Mouse (Mus musculus): Measurements from ENCODE around the gene Ets2. TPM values are rescaled to one million over a fixed set of nuclear protein-coding genes. Genes with fewer than 3 reads are reported as not detected.
"Not testable (repeated sequence)": the region's sequence is repeated elsewhere in the genome, so short reads cannot be mapped to it uniquely, and the experiment has no call there.

Ets2 gene
- polyA plus RNA-seq, 1 experiment from 2014 or later: 20.9 TPM

GRCm38 (mm10) chr16:95708211-95709004, 6.5 kb downstream of the Ets2 start:
- Histone ChIP-seq H3K36me3 (ENCODE audit: control insufficient read depth, insufficient read depth) (peaks cover 10% of the 10 kb centered on the region), H3K27me3 (replicated peaks; ENCODE audit: control insufficient read depth, insufficient read depth, low read length) (0 out of 2 replicates have a peak, but pooled peaks cover 3% of the 10 kb centered on the region), H3K4me3 (replicated peaks; ENCODE audit: low read length) (no peak overlapping the region), H3K9ac (replicated peaks; ENCODE audit: low read depth, low read length) (no peak overlapping the region), H3K4me1 (replicated peaks; ENCODE audit: control insufficient read depth, insufficient read depth, low read length) (peaks cover 5% of the 10 kb centered on the region), H3K9me3 (ENCODE audit: control insufficient read depth, low read length) (no peaks in the 10 kb centered on the region), H3K4me2 (ENCODE audit: low read length) (no peak overlapping the region), H3K27ac (ENCODE audit: low read length) (peak overlapping the region; percentile 28; the same call in 1 of the 2 replicates)
- 79% methylated on average over 21 of the region's 21 CpGs for WGBS
- ATAC-seq: no peak

- 64% methylated on average over 4 of the region's 4 CpGs for WGBS
- no peak for ATAC-seq
- Histone ChIP-seq H3K4me3 (replicated peaks; ENCODE audit: low read length) (no peak overlapping the region), H3K4me2 (ENCODE audit: low read length) (no peak overlapping the region), H3K9ac (replicated peaks; ENCODE audit: low read depth, low read length) (no peak overlapping the region), H3K27me3 (replicated peaks; ENCODE audit: control insufficient read depth, insufficient read depth, low read length) (no peaks in the 10 kb centered on the region), H3K27ac (ENCODE audit: low read length) (no peak overlapping the region), H3K4me1 (replicated peaks; ENCODE audit: control insufficient read depth, insufficient read depth, low read length) (no peaks in the 10 kb centered on the region; the same call in 1 of the 2 replicates), H3K36me3 (ENCODE audit: control insufficient read depth, insufficient read depth) (peaks cover 10% of the 10 kb centered on the region), H3K9me3 (ENCODE audit: control insufficient read depth, low read length) (no peaks in the 10 kb centered on the region)
Observed at GRCm38 (mm10) chr16:95709175-95709574, 7.3 kb downstream of the Ets2 start.

- Histone ChIP-seq H3K4me1 (replicated peaks; ENCODE audit: control insufficient read depth, insufficient read depth, low read length) (no peaks in the 10 kb centered on the region), H3K27me3 (replicated peaks; ENCODE audit: control insufficient read depth, insufficient read depth, low read length) (no peaks in the 10 kb centered on the region), H3K36me3 (ENCODE audit: control insufficient read depth, insufficient read depth) (peaks cover 10% of the 10 kb centered on the region), H3K9me3 (ENCODE audit: control insufficient read depth, low read length) (no peaks in the 10 kb centered on the region), H3K9ac (replicated peaks; ENCODE audit: low read depth, low read length) (no peak overlapping the region), H3K27ac (ENCODE audit: low read length) (no peak overlapping the region), H3K4me3 (replicated peaks; ENCODE audit: low read length) (no peak overlapping the region), H3K4me2 (ENCODE audit: low read length) (no peak overlapping the region)
- 91% methylated on average over 6 of the region's 6 CpGs for WGBS
- no peak for ATAC-seq
Observed at GRCm38 (mm10) chr16:95710129-95710528, 8.3 kb downstream of the Ets2 start.

GRCm38 (mm10) chr16:95712121-95712520, 10.2 kb downstream of the Ets2 start:
- Histone ChIP-seq H3K9ac (replicated peaks; ENCODE audit: low read depth, low read length) (no peak overlapping the region), H3K9me3 (ENCODE audit: control insufficient read depth, low read length) (no peaks in the 10 kb centered on the region), H3K27me3 (replicated peaks; ENCODE audit: control insufficient read depth, insufficient read depth, low read length) (no peaks in the 10 kb centered on the region), H3K4me1 (replicated peaks; ENCODE audit: control insufficient read depth, insufficient read depth, low read length) (no peaks in the 10 kb centered on the region), H3K4me2 (ENCODE audit: low read length) (no peak overlapping the region), H3K36me3 (ENCODE audit: control insufficient read depth, insufficient read depth) (peaks cover 17% of the 10 kb centered on the region), H3K27ac (ENCODE audit: low read length) (no peak overlapping the region), H3K4me3 (replicated peaks; ENCODE audit: low read length) (no peak overlapping the region)
- no peak for ATAC-seq
- 95% methylated on average over 10 of the region's 10 CpGs for WGBS

GRCm38 (mm10) chr16:95713077-95713476, 11.2 kb downstream of the Ets2 start:
- not testable (repeated sequence) for H3K27me3 ChIP-seq (replicated peaks; ENCODE audit: control insufficient read depth, insufficient read depth, low read length); H3K9ac ChIP-seq (replicated peaks; ENCODE audit: low read depth, low read length); H3K4me3 ChIP-seq (replicated peaks; ENCODE audit: low read length); H3K4me2 ChIP-seq (ENCODE audit: low read length); H3K9me3 ChIP-seq (ENCODE audit: control insufficient read depth, low read length); ATAC-seq; H3K27ac ChIP-seq (ENCODE audit: low read length); H3K4me1 ChIP-seq (replicated peaks; ENCODE audit: control insufficient read depth, insufficient read depth, low read length)
- 81% methylated on average over 2 of the region's 2 CpGs for WGBS
- H3K36me3 ChIP-seq (ENCODE audit: control insufficient read depth, insufficient read depth): peaks cover 25% of the 10 kb centered on the region

GRCm38 (mm10) chr16:95715026-95715425, 13.2 kb downstream of the Ets2 start:
- H3K4me2 ChIP-seq (ENCODE audit: low read length): no peak overlapping the region

GRCm38 (mm10) chr16:95716061-95716706, 14.3 kb downstream of the Ets2 start:
- no peak overlapping the region for H3K9ac ChIP-seq (replicated peaks; ENCODE audit: low read depth, low read length)
- H3K9me3 ChIP-seq (ENCODE audit: control insufficient read depth, low read length): no peaks in the 10 kb centered on the region
- H3K4me2 ChIP-seq (ENCODE audit: low read length): no peak overlapping the region
- peaks cover 27% of the 10 kb centered on the region for H3K36me3 ChIP-seq (ENCODE audit: control insufficient read depth, insufficient read depth)
- no peak overlapping the region for H3K4me3 ChIP-seq (replicated peaks; ENCODE audit: low read length)
- WGBS: 96% methylated on average over 12 of the region's 12 CpGs
- no peak overlapping the region for H3K27ac ChIP-seq (ENCODE audit: low read length)
- H3K27me3 ChIP-seq (replicated peaks; ENCODE audit: control insufficient read depth, insufficient read depth, low read length): no peaks in the 10 kb centered on the region
- no peak for ATAC-seq
- H3K4me1 ChIP-seq (replicated peaks; ENCODE audit: control insufficient read depth, insufficient read depth, low read length): no peaks in the 10 kb centered on the region

More at GRCm38 (mm10) chr16:95715026-95715425, 13.2 kb downstream of the Ets2 start:
- no peak for ATAC-seq
- Histone ChIP-seq H3K4me1 (replicated peaks; ENCODE audit: control insufficient read depth, insufficient read depth, low read length) (no peaks in the 10 kb centered on the region), H3K4me3 (replicated peaks; ENCODE audit: low read length) (no peak overlapping the region), H3K27me3 (replicated peaks; ENCODE audit: control insufficient read depth, insufficient read depth, low read length) (no peaks in the 10 kb centered on the region), H3K9me3 (ENCODE audit: control insufficient read depth, low read length) (no peaks in the 10 kb centered on the region), H3K9ac (replicated peaks; ENCODE audit: low read depth, low read length) (no peak overlapping the region), H3K36me3 (ENCODE audit: control insufficient read depth, insufficient read depth) (peaks cover 28% of the 10 kb centered on the region), H3K27ac (ENCODE audit: low read length) (no peak overlapping the region)
- WGBS: 92% methylated on average over 11 of the region's 11 CpGs

- no peaks in the 10 kb centered on the region for H3K27me3 ChIP-seq (replicated peaks; ENCODE audit: control insufficient read depth, insufficient read depth, low read length)
- H3K4me3 ChIP-seq (replicated peaks; ENCODE audit: low read length): no peak overlapping the region
- no peak overlapping the region for H3K4me2 ChIP-seq (ENCODE audit: low read length)
- 0 out of 2 replicates have a peak, but pooled peaks cover 2% of the 10 kb centered on the region for H3K9me3 ChIP-seq (ENCODE audit: control insufficient read depth, low read length)
- H3K27ac ChIP-seq (ENCODE audit: low read length): no peak overlapping the region
- no peak for ATAC-seq
- no peak overlapping the region for H3K9ac ChIP-seq (replicated peaks; ENCODE audit: low read depth, low read length)
- H3K36me3 ChIP-seq (ENCODE audit: control insufficient read depth, insufficient read depth): peaks cover 21% of the 10 kb centered on the region
- 95% methylated on average over 6 of the region's 6 CpGs for WGBS
- H3K4me1 ChIP-seq (replicated peaks; ENCODE audit: control insufficient read depth, insufficient read depth, low read length): no peaks in the 10 kb centered on the region
Observed at GRCm38 (mm10) chr16:95717631-95718030, 15.8 kb downstream of the Ets2 start.

GRCm38 (mm10) chr16:95718119-95718518, 16.2 kb downstream of the Ets2 start:
- no peak for ATAC-seq
- Histone ChIP-seq H3K4me1 (replicated peaks; ENCODE audit: control insufficient read depth, insufficient read depth, low read length) (no peaks in the 10 kb centered on the region), H3K36me3 (ENCODE audit: control insufficient read depth, insufficient read depth) (peaks cover 21% of the 10 kb centered on the region), H3K9me3 (ENCODE audit: control insufficient read depth, low read length) (peaks cover 2% of the 10 kb centered on the region; the same call in 1 of the 2 replicates), H3K27me3 (replicated peaks; ENCODE audit: control insufficient read depth, insufficient read depth, low read length) (no peaks in the 10 kb centered on the region), H3K4me2 (ENCODE audit: low read length) (no peak overlapping the region), H3K4me3 (replicated peaks; ENCODE audit: low read length) (no peak overlapping the region), H3K9ac (replicated peaks; ENCODE audit: low read depth, low read length) (no peak overlapping the region), H3K27ac (ENCODE audit: low read length) (no peak overlapping the region)
- WGBS: 98% methylated on average over 4 of the region's 4 CpGs
